Mouse (Mus musculus): ENCODE results near the gene Wdcp. TPM values are rescaled to one million over a fixed set of nuclear protein-coding genes. Genes with fewer than 3 reads are reported as not detected.
A peak's percentile ranks its signal among the peaks of the same experiment; 100 is the strongest.

Wdcp gene
- polyA plus RNA-seq, 1 experiment = 12.7 TPM

- TF ChIP-seq POLR2A (IDR thresholded peaks at IDR 0.05; ENCODE audit: borderline replicate concordance, control insufficient read depth, low read depth, low read length) = no peak
- TF ChIP-seq CTCF (IDR thresholded peaks at IDR 0.05; ENCODE audit: control insufficient read depth, insufficient read depth, low read length) = no peak
- WGBS = 88% methylated on average over 3 of the region's 3 CpGs
- H3K4me1 ChIP-seq (ENCODE audit: control insufficient read depth, insufficient read depth, low read length) = no peaks in the 10 kb centered on the region; the same call in 1 of the 2 replicates
- no peak overlapping the region for H3K27ac ChIP-seq (ENCODE audit: control insufficient read depth, insufficient read depth, low read depth, low read length, poor library complexity)
- no peak overlapping the region for H3K4me3 ChIP-seq (replicated peaks; ENCODE audit: control insufficient read depth, low read depth, low read length)
These were observed 15.8 kb upstream of the Wdcp start for GRCm38 (mm10) chr12:4827256-4827655.

- TF ChIP-seq CTCF (IDR thresholded peaks at IDR 0.05; ENCODE audit: control insufficient read depth, insufficient read depth, low read length) (no peak), POLR2A (IDR thresholded peaks at IDR 0.05; ENCODE audit: borderline replicate concordance, control insufficient read depth, low read depth, low read length) (no peak)
- no peak overlapping the region for H3K27ac ChIP-seq (ENCODE audit: control insufficient read depth, insufficient read depth, low read depth, low read length, poor library complexity)
These were observed 6.1 kb upstream of the Wdcp start for GRCm38 (mm10) chr12:4836959-4837358.

GRCm38 (mm10) chr12:4840010-4840409 lies 3.1 kb upstream of the Wdcp start:
- H3K4me3 ChIP-seq (replicated peaks; ENCODE audit: control insufficient read depth, low read depth, low read length) = no peak overlapping the region
- no peak overlapping the region for H3K27ac ChIP-seq (ENCODE audit: control insufficient read depth, insufficient read depth, low read depth, low read length, poor library complexity)
- no peaks in the 10 kb centered on the region; the same call in 1 of the 2 replicates for H3K4me1 ChIP-seq (ENCODE audit: control insufficient read depth, insufficient read depth, low read length)
- TF ChIP-seq CTCF (IDR thresholded peaks at IDR 0.05; ENCODE audit: control insufficient read depth, insufficient read depth, low read length) (no peak), POLR2A (IDR thresholded peaks at IDR 0.05; ENCODE audit: borderline replicate concordance, control insufficient read depth, low read depth, low read length) (no peak)
- 11% methylated on average over 6 of the region's 6 CpGs for WGBS

More at GRCm38 (mm10) chr12:4836959-4837358, 6.1 kb upstream of the Wdcp start:
- Histone ChIP-seq H3K4me3 (replicated peaks; ENCODE audit: control insufficient read depth, low read depth, low read length) (no peak overlapping the region), H3K4me1 (ENCODE audit: control insufficient read depth, insufficient read depth, low read length) (no peaks in the 10 kb centered on the region)
- WGBS = 80% methylated on average over 4 of the region's 4 CpGs

GRCm38 (mm10) chr12:4840741-4841140 lies 2.4 kb upstream of the Wdcp start:
- 9% methylated on average over 11 of the region's 11 CpGs for WGBS
- no peaks in the 10 kb centered on the region; the same call in 1 of the 2 replicates for H3K4me1 ChIP-seq (ENCODE audit: control insufficient read depth, insufficient read depth, low read length)
- H3K27ac ChIP-seq (ENCODE audit: control insufficient read depth, insufficient read depth, low read depth, low read length, poor library complexity) = peak overlapping the region; percentile 42; the same call in 1 of the 2 replicates
- TF ChIP-seq CTCF (IDR thresholded peaks at IDR 0.05; ENCODE audit: control insufficient read depth, insufficient read depth, low read length) (no peak), POLR2A (IDR thresholded peaks at IDR 0.05; ENCODE audit: borderline replicate concordance, control insufficient read depth, low read depth, low read length) (no peak)
- peak overlapping the region; percentile 76 for H3K4me3 ChIP-seq (replicated peaks; ENCODE audit: control insufficient read depth, low read depth, low read length)

- 1% methylated on average over 37 of the region's 37 CpGs for WGBS
- TF ChIP-seq POLR2A (IDR thresholded peaks at IDR 0.05; ENCODE audit: borderline replicate concordance, control insufficient read depth, low read depth, low read length) (no peak), CTCF (IDR thresholded peaks at IDR 0.05; ENCODE audit: control insufficient read depth, insufficient read depth, low read length) (no peak)
- H3K4me1 ChIP-seq (ENCODE audit: control insufficient read depth, insufficient read depth, low read length) = no peaks in the 10 kb centered on the region; the same call in 1 of the 2 replicates
- peak within 1 kb of the TSS; percentile 42 for H3K27ac ChIP-seq (ENCODE audit: control insufficient read depth, insufficient read depth, low read depth, low read length, poor library complexity)
- peak within 1 kb of the TSS; percentile 76 for H3K4me3 ChIP-seq (replicated peaks; ENCODE audit: control insufficient read depth, low read depth, low read length)
These were observed 1.7 kb upstream of the Wdcp start, which contains the start of gene Fkbp1b for GRCm38 (mm10) chr12:4841392-4841887. Fkbp1b (minus strand) TSS chr12:4841591.

- H3K27ac ChIP-seq (ENCODE audit: control insufficient read depth, insufficient read depth, low read depth, low read length, poor library complexity) = no peak overlapping the region
- no peaks in the 10 kb centered on the region; the same call in 1 of the 2 replicates for H3K4me1 ChIP-seq (ENCODE audit: control insufficient read depth, insufficient read depth, low read length)
- TF ChIP-seq CTCF (IDR thresholded peaks at IDR 0.05; ENCODE audit: control insufficient read depth, insufficient read depth, low read length) (no peak), POLR2A (IDR thresholded peaks at IDR 0.05; ENCODE audit: borderline replicate concordance, control insufficient read depth, low read depth, low read length) (no peak)
- 88% methylated on average over 8 of the region's 8 CpGs for WGBS
- no peak overlapping the region for H3K4me3 ChIP-seq (replicated peaks; ENCODE audit: control insufficient read depth, low read depth, low read length)
These were observed 647 bp upstream of the Wdcp start for GRCm38 (mm10) chr12:4842456-4842855.

GRCm38 (mm10) chr12:4843741-4844140 lies 638 bp downstream of the Wdcp start:
- 0% methylated on average over 12 of the region's 12 CpGs for WGBS
- TF ChIP-seq POLR2A (IDR thresholded peaks at IDR 0.05; ENCODE audit: borderline replicate concordance, control insufficient read depth, low read depth, low read length) (peak; percentile 25; the same call in 1 of the 2 replicates), CTCF (IDR thresholded peaks at IDR 0.05; ENCODE audit: control insufficient read depth, insufficient read depth, low read length) (no peak)
- Histone ChIP-seq H3K4me1 (ENCODE audit: control insufficient read depth, insufficient read depth, low read length) (no peaks in the 10 kb centered on the region; the same call in 1 of the 2 replicates), H3K27ac (ENCODE audit: control insufficient read depth, insufficient read depth, low read depth, low read length, poor library complexity) (no peak overlapping the region), H3K4me3 (replicated peaks; ENCODE audit: control insufficient read depth, low read depth, low read length) (peak overlapping the region; percentile 91)

- no peak for TF ChIP-seq POLR2A (IDR thresholded peaks at IDR 0.05; ENCODE audit: borderline replicate concordance, control insufficient read depth, low read depth, low read length)
- peak; percentile 23; the same call in 1 of the 2 replicates for TF ChIP-seq CTCF (IDR thresholded peaks at IDR 0.05; ENCODE audit: control insufficient read depth, insufficient read depth, low read length)
- WGBS = 86% methylated on average over 5 of the region's 5 CpGs
- no peak overlapping the region for H3K4me3 ChIP-seq (replicated peaks; ENCODE audit: control insufficient read depth, low read depth, low read length)
- no peak overlapping the region for H3K27ac ChIP-seq (ENCODE audit: control insufficient read depth, insufficient read depth, low read depth, low read length, poor library complexity)
- H3K4me1 ChIP-seq (ENCODE audit: control insufficient read depth, insufficient read depth, low read length) = no peaks in the 10 kb centered on the region
These were observed 13.1 kb downstream of the Wdcp start for GRCm38 (mm10) chr12:4856160-4856559.
